Mouse (Mus musculus) spleen, postnatal 4 days (tissue): ENCODE measurements around the gene Fam208a.

Source experiments
- DNase-seq, 2 experiments: peaks; one replicate each; pipeline ENCODE4 v3.0.0; 2022; ENCODE audit warnings: low spot score in 2 of 2

Fam208a gene

DNA sequence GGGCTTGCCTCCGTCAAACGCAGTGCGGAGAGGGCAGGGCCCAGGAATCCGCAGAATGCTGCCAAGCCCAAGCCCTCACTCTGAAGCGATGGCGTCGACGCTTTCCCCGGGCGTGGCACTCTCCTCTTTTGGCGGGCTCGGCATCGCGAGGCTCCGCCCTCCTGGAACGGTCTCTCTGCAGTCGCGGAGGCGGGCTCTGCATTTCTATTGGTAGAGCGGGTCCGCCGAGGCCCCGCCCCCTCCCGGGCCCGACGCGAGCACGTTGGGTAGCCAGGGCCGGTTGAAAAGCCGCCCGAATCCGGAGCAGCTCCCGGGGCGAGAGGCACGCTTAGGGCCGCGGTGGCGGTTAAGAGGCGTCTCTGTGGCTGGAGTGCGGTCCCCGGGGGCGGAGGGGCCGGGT is at the start of gene Fam208a:
Gene Fam208a, plus strand, starts transcription at position 262 of the 400 bp plus-strand sequence.
- peak; percentile 94 to 96 for DNase-seq

DNA sequence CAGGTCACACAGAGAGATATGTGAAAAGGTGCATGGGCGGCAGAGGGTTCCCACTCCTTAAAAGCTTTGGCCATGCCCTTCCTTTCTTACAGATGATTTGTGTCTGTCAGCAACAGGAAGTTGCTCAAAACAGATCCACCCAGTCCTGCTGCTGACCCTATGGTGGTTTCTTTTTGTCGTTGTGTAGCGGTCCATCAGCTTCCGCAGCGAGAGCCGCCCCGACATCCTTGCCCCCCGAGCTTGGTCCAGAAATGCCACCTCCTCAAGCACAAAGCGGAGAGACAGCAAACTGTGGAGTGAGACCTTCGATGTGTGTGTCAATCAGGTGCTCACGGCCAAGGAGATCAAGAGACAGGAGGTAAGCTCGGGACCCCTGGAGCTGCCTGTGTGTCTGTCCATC is 49.2 kb upstream of the Fam208a start:
- DNase-seq = peak; percentile 25 to 66

DNA sequence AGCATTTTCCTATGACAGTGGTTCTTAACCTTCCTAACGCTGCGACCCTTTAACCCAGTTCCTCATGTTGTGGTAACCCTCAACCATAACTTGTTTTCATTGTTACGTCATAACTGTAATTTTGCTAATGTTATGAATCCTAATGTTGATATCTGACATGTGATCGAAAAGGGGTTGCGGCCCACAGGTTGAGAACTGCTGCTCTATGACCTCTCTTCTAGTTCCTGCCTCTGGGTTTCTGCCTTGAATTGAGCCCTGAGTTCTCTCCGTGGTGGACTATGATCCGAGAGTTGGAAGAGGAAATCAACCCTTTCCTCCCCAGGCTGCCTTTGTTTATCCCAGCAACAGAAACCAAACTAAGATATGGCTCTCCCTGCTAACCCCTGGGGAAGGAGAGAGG is 47.2 kb upstream of the Fam208a start:
- DNase-seq = no peak

DNA sequence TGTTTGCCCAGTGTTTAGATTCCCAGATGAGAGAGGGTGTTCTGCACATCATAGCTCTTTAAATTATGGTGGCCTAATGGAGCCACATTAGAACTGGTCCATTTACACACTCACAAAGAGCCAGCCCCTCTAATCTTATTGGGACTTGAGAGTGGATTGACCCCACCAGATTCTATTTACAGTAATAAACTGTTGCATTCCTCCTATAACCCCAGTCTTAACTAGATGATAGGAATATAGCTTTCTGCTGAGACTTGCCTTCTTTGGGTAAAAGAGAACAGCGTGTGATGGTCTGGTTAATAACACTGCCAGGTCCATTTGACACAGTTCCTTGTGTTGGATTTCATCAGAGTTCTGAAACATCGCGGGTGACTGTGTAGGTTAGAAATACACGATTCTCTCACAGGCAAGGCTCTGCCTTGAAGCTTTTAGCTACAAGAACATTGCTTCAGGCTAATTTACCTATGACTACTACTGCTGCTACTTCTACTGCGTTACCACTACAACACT is 45.3 kb upstream of the Fam208a start:
- no peak for DNase-seq

DNA sequence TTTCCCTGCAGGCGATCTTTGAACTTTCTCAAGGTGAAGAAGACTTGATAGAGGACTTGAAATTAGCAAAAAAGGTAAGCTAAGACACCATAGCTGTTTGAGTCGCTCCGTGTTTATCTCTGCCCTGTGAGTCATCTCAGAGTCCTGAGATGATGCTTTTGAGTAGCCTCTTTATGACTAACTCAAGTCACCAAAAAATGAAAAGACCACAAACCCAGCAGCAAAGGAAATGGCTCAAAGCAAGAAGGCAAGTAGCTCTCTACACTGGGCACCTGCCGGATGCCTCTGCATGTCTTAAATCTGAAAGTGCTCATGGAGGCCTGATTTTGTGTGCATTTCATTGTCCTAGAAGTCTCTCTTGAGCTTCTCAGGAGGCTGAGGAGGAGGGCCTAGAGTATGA is 44.5 kb upstream of the Fam208a start:
- no peak for DNase-seq

DNA sequence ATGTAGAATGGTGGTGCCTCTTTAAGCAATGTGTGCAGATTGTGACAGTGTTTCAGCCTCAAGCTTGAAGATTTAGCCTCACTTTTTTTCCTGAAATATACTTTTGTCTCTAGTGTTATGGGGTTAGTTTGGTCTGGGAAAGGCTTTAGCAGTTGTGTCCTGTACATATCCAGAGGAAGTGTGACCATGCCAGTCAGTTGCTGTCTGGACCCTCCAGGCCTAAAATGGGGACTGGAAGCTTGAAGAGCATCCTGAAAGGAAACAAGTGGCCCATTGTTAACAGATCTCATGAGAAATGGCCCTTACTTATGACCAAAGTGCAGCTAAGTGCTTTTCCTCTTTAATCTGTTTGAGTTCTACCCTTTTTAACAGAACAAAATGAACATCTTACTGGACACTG is 40.0 kb upstream of the Fam208a start:
- no peak for DNase-seq

DNA sequence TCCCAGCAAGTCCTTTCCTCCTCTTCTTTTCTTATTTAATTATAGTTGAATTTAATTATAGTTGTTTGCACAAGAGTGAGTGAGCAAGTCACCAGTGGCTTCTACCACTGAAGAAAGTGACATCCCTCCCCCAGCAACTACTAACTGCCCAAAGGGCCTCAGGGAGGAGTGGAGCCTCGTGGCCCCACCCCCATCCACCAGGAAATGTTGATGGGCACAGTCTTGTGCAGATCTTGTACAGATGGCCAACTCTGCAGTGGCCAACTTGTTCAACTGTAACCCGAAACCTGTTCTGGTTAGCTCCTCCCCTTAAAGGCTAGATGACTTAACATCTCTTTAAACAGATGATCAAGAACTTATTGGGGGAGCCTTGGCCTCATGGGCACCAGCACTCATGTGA is 38.9 kb upstream of the Fam208a start:
- DNase-seq = no peak

DNA sequence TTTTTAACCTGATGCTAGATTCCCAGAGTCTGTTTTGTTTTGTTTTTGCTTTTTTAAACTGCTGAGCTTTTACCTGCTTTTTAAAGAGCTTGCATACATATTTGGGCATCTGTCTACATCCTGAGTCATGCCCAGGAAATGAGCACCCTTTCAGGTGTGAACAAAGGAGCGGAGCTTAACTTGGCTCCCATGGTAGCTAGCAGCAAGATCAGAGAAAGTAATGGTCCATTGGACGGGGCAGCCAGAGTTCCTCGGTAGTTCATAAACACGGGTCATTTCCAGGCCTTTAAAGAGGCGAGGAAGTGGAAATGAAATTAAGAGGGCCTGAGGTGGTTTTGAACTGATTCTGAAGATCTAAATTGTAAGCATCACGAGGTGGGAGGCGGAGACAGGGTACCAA is 38.0 kb upstream of the Fam208a start:
- no peak for DNase-seq

DNA sequence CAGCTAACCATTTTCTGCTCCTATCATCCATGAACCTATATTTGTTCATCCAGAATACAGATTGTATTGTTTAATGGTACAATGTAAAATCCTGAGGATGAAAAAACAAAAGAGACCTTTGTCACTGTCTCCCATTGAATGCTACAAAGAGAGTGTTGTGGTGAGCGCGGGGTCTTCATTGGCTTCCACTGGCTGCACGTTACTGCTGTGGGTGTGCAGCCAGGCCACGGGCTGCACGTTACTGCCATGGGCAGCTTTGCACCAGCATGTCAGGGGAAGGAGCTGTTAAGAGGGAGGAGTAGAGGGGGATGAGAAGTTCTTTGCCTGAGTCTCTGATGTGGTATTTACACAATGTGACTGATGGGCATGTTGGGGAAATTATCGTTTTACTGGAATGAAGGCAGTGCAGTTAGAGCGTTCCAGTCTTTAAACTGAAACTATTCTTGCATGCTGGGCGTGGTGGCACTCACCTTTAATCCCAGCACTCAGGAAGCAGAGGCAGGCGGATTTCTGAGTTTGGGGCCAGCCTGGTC is 36.8 kb upstream of the Fam208a start:
- DNase-seq = no peak

DNA sequence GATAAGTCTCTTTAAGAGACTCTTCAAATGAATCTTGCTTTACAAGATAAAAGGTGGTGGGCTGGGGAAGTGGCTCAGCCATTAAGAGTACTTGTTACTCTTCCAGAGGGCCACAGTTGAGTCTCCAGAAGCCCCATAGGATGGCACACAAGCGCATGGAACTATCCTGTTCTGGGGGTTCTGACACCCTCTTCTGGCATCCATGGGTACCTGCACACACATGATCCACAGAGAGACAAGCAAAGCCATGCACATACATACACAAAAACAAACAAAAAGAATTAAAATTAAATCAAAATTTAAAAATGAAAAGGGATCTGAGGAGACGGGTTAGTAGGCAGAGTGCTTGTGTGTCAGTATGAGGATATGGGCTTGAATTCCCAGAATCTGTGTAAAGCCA is 36.0 kb upstream of the Fam208a start:
- no peak for DNase-seq

DNA sequence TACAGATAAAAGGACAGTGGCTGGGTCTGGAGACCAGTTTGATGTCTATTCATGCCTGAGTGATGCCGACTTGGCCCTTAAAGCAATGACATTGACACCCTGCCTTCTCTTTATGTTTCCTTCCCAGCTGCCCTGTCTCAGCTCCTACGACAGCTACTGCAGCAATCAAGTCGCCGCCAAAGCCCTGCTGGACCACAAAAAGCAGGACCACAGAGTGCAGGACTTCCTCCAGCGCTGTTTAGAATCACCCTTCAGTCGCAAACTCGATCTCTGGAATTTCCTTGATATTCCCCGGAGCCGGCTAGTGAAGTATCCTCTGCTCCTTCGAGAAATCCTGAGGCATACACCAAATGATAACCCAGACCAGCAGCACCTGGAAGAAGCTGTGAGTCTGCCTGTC is 34.8 kb upstream of the Fam208a start:
- no peak for DNase-seq

DNA sequence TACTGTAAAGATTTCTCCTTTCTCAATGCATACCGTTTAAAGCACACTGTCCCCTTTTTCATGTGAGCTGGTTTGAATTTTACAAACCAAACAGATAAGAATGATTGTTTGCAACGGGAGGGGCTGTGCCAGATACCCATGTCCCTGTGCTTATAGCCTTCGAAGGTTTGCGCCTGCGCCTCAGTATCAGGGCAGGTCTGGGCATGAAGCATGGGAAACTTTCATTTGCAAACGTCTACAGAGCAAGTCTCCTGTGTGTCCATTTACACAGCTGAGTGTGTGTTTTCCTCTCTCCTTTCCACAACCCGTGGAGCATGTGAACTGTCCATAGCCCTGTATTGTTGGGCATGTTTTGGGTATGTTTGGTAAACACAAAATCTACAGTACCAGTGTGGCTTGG is 32.2 kb upstream of the Fam208a start:
- no peak for DNase-seq

DNA sequence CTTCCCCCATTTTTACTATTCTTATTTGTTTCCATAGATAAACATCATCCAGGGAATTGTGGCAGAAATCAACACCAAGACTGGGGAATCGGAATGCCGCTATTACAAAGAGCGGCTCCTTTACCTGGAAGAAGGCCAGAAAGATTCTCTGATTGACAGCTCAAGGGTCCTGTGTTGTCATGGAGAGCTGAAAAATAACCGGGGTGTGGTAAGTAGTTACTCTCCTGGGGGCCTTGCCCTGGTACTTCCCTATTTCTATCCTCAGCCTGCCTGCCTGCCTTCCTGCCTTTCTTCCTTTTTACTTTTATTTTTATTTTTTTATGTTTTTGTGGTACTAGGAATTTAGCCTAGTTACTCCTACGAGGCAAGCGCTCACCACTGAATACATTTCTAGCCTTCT is 31.1 kb upstream of the Fam208a start:
- no peak for DNase-seq

DNA sequence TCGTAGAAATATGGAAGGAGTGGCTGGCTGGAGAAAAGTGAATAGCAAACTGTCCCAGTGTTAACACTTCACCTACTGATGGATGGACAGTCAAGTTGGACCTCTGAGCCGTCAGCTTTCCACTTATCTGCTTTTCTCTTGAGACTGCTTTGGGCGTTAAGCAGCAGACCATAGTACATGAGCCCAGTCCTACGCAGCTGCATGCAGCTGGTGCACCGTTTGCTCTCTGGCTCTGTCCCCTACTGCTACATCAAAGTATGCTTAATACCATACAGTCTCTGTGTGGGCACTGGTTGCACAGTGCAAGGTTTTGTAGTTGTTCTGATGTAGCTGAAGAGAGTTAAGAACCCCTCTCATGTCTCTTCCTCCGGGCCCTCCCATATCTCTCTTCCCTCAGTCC is 28.1 kb upstream of the Fam208a start:
- DNase-seq = no peak

DNA sequence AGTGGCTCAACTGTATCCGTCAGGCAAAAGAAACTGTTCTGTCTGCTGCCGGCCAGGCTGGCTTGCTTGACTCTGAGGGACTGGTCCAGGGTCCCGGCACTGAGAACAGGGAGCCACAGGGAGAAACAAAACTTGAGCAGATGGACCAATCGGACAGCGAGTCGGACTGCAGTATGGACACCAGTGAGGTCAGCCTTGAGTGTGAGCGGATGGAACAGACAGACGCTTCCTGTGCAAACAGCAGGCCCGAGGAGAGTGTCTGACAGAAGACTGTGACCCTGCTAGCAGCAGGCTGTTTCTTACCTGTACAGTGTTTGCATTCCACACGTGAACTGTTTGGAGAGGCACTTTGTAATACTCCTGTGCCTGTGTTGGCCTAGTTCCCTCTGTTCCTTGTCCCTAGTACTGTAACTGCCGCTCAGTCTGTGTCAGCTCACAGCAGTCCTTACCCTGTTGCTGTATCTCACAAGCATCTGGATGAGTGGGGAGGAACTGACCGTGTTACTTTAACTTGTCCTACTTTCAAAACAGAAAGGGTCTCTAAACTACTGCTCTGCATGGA is 26.8 kb upstream of the Fam208a start:
- DNase-seq = no peak

DNA sequence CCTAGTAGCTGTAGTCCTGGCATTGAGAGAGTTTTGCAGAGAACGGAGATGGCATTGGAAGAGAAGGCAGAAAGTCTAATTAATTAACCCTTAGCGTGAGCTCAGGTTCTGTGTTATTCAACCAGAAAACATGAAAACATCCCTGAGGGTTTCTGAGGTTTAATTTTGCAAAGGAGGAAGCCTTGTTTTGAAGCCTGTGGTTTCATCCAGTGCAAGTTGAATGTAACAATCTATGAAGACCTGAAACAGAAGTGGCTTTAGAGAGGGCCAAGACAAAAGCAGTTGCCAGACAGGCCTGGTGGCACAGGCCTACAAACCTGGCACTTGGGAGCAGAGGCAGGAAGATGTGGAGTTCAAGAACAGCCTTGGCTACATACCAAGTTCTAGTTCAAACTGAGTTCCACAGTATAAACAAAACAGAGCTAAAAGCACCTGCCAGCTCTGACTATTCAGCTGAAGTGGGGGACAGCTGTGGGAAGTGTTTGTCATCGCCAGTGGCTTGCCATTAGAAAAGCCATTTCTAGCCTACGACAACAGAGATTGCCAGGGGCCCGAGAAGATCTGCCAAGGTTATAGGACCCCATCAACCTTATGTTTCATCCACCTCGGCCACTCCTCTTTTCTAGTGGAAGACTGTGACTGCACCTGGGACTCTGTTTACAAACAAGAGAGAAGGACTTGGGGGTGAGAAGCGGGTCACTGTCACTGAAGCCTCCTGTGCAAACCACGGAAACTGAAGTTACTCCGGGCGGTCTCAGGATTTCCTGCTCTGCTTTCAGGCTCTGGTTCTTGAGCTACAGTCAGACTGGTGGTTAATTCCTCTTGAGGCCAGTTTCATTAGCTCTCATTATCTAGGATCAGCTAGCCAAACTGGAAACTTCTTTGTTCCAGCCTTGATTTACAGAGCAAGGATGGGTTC is 26.0 kb upstream of the Fam208a start:
- no peak for DNase-seq

DNA sequence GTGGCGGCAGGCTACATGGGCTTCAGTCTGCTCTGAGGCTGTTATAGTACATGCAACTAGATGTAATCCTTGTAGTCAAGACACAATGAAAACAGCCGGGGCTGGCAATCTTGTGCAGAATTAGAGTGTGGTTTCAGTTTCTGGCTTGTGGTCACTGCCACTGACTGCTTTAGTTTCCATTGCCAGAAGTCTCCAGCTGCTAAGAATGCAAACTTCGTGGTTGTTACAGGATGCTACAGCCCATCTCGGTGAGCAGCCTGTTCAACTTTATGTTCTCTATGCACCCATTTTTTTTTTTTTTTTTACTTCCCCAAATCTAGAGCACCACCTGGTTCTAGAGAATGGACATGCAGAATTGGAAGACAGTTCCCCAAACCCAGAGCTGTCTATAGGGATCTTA is 23.2 kb upstream of the Fam208a start:
- DNase-seq = peak in 1 of 2 experiments; percentile 37

DNA sequence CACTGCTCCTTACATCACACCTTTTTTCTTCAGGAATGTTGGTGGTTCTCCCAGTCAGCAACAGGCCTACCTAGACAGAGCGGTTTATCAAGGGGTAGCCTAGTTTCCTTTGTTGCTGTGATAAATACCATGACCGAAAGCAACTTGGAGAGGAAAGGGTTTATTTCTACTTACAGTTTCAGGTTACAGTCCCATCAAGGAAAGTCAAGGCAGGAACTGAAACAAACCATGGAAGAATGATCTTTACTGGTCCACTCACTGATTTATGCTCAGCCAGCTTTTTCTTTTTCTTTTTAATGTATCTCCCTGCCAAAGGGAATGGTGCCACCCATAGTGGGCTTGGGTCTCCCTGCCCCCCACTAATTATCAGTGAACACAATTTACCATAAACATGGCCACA is 22.7 kb upstream of the Fam208a start:
- DNase-seq = no peak

DNA sequence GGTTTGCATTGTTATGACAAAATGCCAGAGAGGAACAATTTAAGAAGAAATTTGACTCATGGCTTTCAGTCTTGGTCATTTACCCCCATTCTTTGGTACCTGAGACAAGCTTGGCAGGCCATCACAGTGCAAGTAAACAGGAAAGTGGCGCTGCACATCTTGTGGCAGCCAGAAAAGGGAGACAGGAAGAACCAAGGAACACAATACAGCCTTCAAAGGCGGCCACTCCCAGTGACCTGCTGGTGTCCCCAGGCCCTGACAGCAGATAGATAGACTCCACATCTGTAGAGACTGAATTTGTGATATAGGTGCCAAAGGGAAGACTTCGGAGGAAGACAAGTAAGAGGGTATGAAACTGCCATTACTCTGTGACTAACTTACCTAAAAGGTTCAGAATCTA is 20.4 kb upstream of the Fam208a start:
- DNase-seq = no peak

DNA sequence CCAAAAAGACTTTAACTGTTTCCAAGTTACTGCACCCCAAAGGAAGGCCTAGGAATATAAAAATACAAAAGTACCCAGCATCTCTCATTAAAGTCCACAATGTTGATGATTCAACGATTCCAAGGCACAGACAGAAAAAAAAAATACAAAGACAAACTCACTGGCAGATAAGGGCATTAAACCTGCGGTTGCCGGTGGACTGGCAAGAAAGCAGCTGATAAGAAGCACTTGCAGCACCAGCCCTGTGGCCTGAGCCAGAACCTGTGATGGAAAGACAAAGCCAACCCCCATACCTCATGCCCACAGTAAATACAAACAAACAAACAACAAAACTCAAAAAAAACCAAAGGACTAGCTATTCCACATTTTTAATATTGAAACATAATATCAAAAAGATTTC is 19.0 kb upstream of the Fam208a start:
- DNase-seq = no peak

DNA sequence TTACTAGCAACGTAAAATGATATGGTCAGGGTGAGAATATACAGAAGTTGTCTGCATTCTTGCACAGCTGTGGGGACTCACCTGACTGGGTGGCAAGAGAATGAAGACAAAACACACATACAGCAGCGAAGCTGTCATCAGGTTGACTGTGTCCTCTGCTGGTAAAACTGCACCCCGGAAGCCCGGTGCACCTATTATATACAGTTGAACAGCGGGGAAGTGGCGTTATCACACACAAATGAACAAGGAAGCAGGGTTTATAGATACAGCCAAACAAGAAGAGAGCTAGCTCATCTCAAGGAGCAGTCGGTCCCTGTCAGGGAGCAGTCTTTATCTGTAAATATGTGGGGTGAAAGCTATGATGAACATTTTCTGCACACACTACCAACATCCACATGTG is 17.1 kb upstream of the Fam208a start:
- DNase-seq = no peak

DNA sequence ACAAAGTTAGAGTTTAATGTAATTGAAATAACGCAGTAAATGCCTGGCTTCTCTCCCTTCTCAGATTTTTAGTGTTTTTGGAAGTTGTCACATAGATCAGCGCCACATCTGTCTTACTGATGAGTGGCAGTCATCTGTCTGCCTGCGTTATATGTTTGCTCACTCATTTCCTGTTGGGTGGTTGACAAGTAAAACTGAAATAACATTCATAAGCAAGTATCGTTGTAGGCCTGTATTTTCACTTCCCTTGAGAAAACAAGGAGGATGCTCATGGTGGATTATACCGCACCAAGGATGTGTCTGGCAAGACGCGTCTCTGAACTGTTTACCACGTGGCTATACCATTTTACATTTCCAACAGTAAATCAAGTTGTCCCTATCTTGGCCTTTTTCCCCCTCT is 15.9 kb upstream of the Fam208a start:
- DNase-seq = no peak

DNA sequence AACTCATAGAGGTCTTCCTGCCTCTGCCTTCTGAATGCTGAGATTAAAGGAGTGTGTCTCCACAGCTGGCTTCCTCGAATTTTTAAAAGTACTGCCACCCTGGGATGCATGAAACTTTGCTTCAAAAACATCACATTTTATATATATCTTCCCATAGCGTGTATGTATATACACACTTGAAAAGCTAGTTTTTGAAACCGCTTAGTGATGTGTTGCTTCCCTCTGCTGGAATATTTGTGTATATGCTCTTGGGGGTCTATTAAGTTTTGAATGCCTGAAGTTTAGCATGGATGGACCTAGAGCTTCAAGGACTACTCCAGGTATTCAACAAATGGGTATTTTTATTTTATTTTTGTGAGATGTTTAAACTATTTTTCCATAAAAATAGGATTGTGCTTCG is 14.7 kb upstream of the Fam208a start:
- no peak for DNase-seq
